Mouse (Mus musculus): ENCODE data around the gene Rsbn1l. TPM values are rescaled to one million over a fixed set of nuclear protein-coding genes. Genes with fewer than 3 reads are reported as not detected.

Rsbn1l gene
- total RNA-seq, 2 experiments from 2014 or later = 6.4 to 7.8 TPM

Other genes with a start within 250 kb of the Rsbn1l start
- gene Phtf2, start 74.3 kb downstream of the Rsbn1l start, total RNA-seq (2021) = 100 to 1,000 TPM; 134 to 156 TPM
- gene Tmem60, start 74.2 kb downstream of the Rsbn1l start, total RNA-seq (2021) = 10 to 100 TPM; 14.5 to 18.0 TPM
- 10 to 100 TPM; 13.8 to 18.0 TPM for gene Ptpn12, start 99.5 kb upstream of the Rsbn1l start, total RNA-seq (2021)
- gene Gsap, start 229.9 kb upstream of the Rsbn1l start, total RNA-seq (2021) = 1 to 10 TPM; 1.4 to 1.6 TPM